Mouse (Mus musculus): ENCODE measurements around the gene Thbs3.
A peak's percentile ranks its signal among the peaks of the same experiment; 100 is the strongest.

Thbs3 gene

GRCm38 (mm10) chr3:89259076-89259475, 44.1 kb downstream of the Thbs3 start, which contains the start of gene Dpm3:
Gene Dpm3 (plus strand): TSS chr3:89259358.
- no peak for DNase-seq

GRCm38 (mm10) chr3:89260211-89260610, 45.2 kb downstream of the Thbs3 start:
- no peak for DNase-seq

- DNase-seq: peak; percentile 98
Measured at GRCm38 (mm10) chr3:89262417-89262816, 47.4 kb downstream of the Thbs3 start.

- peak; percentile 98 for DNase-seq
Measured at GRCm38 (mm10) chr3:89266439-89266893, 51.5 kb downstream of the Thbs3 start.

- peak; percentile 88 for DNase-seq
Measured at GRCm38 (mm10) chr3:89268916-89269315, 53.9 kb downstream of the Thbs3 start.

GRCm38 (mm10) chr3:89270051-89270755, 55.2 kb downstream of the Thbs3 start, which contains the start of gene Slc50a1:
Gene Slc50a1 (minus strand): TSS chr3:89270570.
- DNase-seq: peak; percentile 99

GRCm38 (mm10) chr3:89270891-89271290, 55.9 kb downstream of the Thbs3 start:
- peak; percentile 98 for DNase-seq

- DNase-seq: peak; percentile 95
Measured at GRCm38 (mm10) chr3:89271760-89272159, 56.8 kb downstream of the Thbs3 start.

GRCm38 (mm10) chr3:89276061-89276460, 61.1 kb downstream of the Thbs3 start:
- no peak for DNase-seq
